ENCODE assay signal across 13 mouse cellular contexts in the genomic region with DNA sequence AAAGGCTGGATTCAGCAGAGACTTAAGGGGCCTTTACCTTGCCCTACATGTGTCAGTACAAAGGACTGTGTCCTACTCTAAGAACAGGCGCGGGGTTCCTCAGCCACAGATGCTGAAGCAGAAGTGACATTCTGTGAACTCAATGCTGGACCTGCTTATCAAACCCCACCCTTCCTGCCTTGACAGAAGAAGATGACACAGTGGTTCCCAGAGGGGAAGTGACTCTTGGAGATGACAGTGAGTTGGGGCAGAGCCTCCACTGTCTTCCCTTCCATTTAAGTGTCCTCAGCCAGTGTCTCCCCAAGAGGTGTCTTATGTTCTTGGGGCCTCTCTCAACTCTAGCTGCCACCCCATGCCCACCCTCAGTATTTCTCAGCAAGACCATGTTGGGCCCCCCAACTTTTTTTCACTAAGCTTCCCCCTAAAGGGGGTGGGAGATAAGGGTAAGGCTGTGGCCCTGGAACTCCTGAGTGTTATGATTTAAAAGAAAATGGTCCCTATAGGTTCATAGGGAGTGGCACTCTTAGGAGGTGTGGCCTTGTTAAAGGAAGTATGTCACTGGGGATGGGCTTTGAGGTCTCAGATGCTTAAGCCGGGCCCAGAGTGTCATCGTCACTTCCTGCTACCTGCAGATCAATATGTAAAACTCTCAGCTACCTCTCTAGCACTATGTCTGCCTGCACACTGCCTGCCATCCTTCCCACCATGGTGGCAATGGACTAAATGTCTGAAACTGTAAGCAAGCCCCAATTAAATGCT. TPM values are rescaled to one million over a fixed set of nuclear protein-coding genes. Genes with fewer than 3 reads are reported as not detected.
DNase-seq lines count a peak whose midpoint lies in the region; ATAC-seq and TF ChIP-seq lines count a peak whose summit lies in the region.
"Had no signal": no experiment of that assay in that cellular context is flagged by ENCODE, and none has a peak within 500 bp of the region (broad histone marks: within the 10 kb centered on the region; RNA-seq: fewer than 3 reads in every experiment).

No protein-coding gene starts in this region.

- no peak for TF ChIP-seq EP300 in lung, postnatal 0 days (IDR thresholded peaks at IDR 0.05)

- H3K4me2 ChIP-seq in lung, postnatal 0 days (replicated peaks; ENCODE audit: low read depth, low read length), result no peak overlapping the region
- H3K4me2 ChIP-seq in liver, embryonic 16.5 days (ENCODE audit: low read depth, low read length), result no peak overlapping the region
- H3K4me2 ChIP-seq: hindbrain, embryonic 13.5 days; kidney, embryonic 15.5 days; neural tube, embryonic 13.5 days had no signal

- H3K27ac ChIP-seq in lung, postnatal 0 days (ENCODE audit: low read length), result 0 out of 2 replicates have a peak overlapping the region, but pooled peaks have one; percentile 38
- H3K27ac ChIP-seq in brown adipose tissue, adult 24 weeks (replicated peaks; ENCODE audit: low read depth, low read length), result peak overlapping the region; percentile 38
- no peak overlapping the region for H3K27ac ChIP-seq in liver, embryonic 16.5 days (ENCODE audit: low read length)
- H3K27ac ChIP-seq: hindbrain, embryonic 13.5 days; kidney, embryonic 15.5 days; neural tube, embryonic 13.5 days had no signal

- 79% methylated on average over 4 of the region's 4 CpGs for WGBS in lung, postnatal 0 days
- 40% methylated on average over 4 of the region's 4 CpGs for WGBS in liver, embryonic 16.5 days (ENCODE audit: insufficient replicate concordance)

- DNase-seq in lung, postnatal 0 days (ENCODE audit: low spot score), result peak; percentile 57
- no peak for DNase-seq in lung, postnatal 10 days
- DNase-seq in splenic B cell, adult 2 months (ENCODE audit: low read depth, low spot score), result peak; percentile 52
- DNase-seq in cerebellum, postnatal 10 days, result no peak
- no peak for DNase-seq in layer of hippocampus, adult 9-10 months (ENCODE audit: low spot score)
- no peak for DNase-seq in layer of hippocampus, adult 11-12 months (ENCODE audit: low spot score)
- DNase-seq: cerebellum, adult 9-10 months had no signal

- H3K4me3 ChIP-seq in lung, postnatal 0 days (ENCODE audit: low read depth, low read length), result no peak overlapping the region
- no peak overlapping the region for H3K4me3 ChIP-seq in brown adipose tissue, adult 24 weeks (ENCODE audit: insufficient read depth, low read depth, low read length)
- no peak overlapping the region for H3K4me3 ChIP-seq in liver, embryonic 16.5 days (ENCODE audit: low read depth, low read length)
- H3K4me3 ChIP-seq: hindbrain, embryonic 13.5 days; kidney, embryonic 15.5 days; neural tube, embryonic 13.5 days had no signal

- no peaks in the 10 kb centered on the region for H3K9me3 ChIP-seq in lung, postnatal 0 days (ENCODE audit: low read length)
- no peaks in the 10 kb centered on the region for H3K9me3 ChIP-seq in liver, embryonic 16.5 days (replicated peaks; ENCODE audit: control insufficient read depth, low read length)
- H3K9me3 ChIP-seq: hindbrain, embryonic 13.5 days; kidney, embryonic 15.5 days; neural tube, embryonic 13.5 days had no signal

- no peaks in the 10 kb centered on the region for H3K36me3 ChIP-seq in lung, postnatal 0 days (ENCODE audit: insufficient read depth, low read length)
- H3K36me3 ChIP-seq in liver, embryonic 16.5 days (ENCODE audit: control insufficient read depth, insufficient read depth), result no peaks in the 10 kb centered on the region
- no peaks in the 10 kb centered on the region for H3K36me3 ChIP-seq in splenic B cell, adult 2 months (ENCODE audit: control insufficient read depth, insufficient read depth, low read length, poor library complexity, severe bottlenecking)
- H3K36me3 ChIP-seq: hindbrain, embryonic 13.5 days; kidney, embryonic 15.5 days; neural tube, embryonic 13.5 days had no signal

- peaks cover 16% of the 10 kb centered on the region; the same call in 1 of the 2 replicates for H3K4me1 ChIP-seq in lung, postnatal 0 days (ENCODE audit: insufficient read depth, low read depth, low read length)
- H3K4me1 ChIP-seq in brown adipose tissue, adult 24 weeks (ENCODE audit: control insufficient read depth, insufficient read depth, insufficient read length, low read length), result peaks cover 25% of the 10 kb centered on the region
- H3K4me1 ChIP-seq in liver, embryonic 16.5 days (ENCODE audit: control insufficient read depth, low read depth, low read length), result peaks cover 11% of the 10 kb centered on the region

- peak; percentile 24 for ATAC-seq in lung, postnatal 0 days
- ATAC-seq in liver, embryonic 16.5 days (ENCODE audit: low read depth), result peak; percentile 43

- no peak overlapping the region for H3K9ac ChIP-seq in lung, postnatal 0 days (replicated peaks; ENCODE audit: low read depth)
- H3K9ac ChIP-seq in liver, embryonic 16.5 days (ENCODE audit: low read depth, low read length), result no peak overlapping the region
- H3K9ac ChIP-seq: hindbrain, embryonic 13.5 days; kidney, embryonic 15.5 days; neural tube, embryonic 13.5 days had no signal

- no peak for TF ChIP-seq CTCF in lung, postnatal 0 days (IDR thresholded peaks at IDR 0.05)

- no peaks in the 10 kb centered on the region for H3K27me3 ChIP-seq in lung, postnatal 0 days (replicated peaks; ENCODE audit: insufficient read depth, low read length)
- H3K27me3 ChIP-seq in liver, embryonic 16.5 days (ENCODE audit: control insufficient read depth, insufficient read depth, low read depth, low read length), result no peaks in the 10 kb centered on the region
- H3K27me3 ChIP-seq in splenic B cell, adult 2 months (ENCODE audit: control insufficient read depth, insufficient read depth, low read length, poor library complexity, severe bottlenecking), result no peaks in the 10 kb centered on the region
- H3K27me3 ChIP-seq: CH12.LX; hindbrain, embryonic 13.5 days; kidney, embryonic 15.5 days; neural tube, embryonic 13.5 days had no signal

RNA-seq across cellular contexts. Expression of a gene that starts 25.2 kb away (rescaled TPM):
- 127 and 145 TPM in 2 replicates for polyA plus RNA-seq in lung, postnatal 0 days (2015; fragmentation: Nextera tagmentation; extraction: Ambion mirVana)
- 7.2 and 8.0 TPM in 2 replicates for polyA plus RNA-seq in brown adipose tissue, adult 24 weeks (2012; ENCODE audit: insufficient read depth, insufficient read length, missing spikeins)
- polyA plus RNA-seq in liver, embryonic 16.5 days (2015; fragmentation: Nextera tagmentation; extraction: Ambion mirVana), result 22.2 and 23.6 TPM in 2 replicates

Comparison
In these comparisons a context has a peak if more than half of its experiments do, and no peak if none do; other contexts are left out.
1. DNase-seq: peak in lung, postnatal 0 days (single experiment) and splenic B cell, adult 2 months (single experiment); none in lung, postnatal 10 days (single experiment), cerebellum, postnatal 10 days (0 of 2), layer of hippocampus, adult 9-10 months (single experiment) and layer of hippocampus, adult 11-12 months (single experiment).